Mouse (Mus musculus) bone marrow, adult 2 months (tissue): ENCODE measurements around the gene Nme8. TPM values are rescaled to one million over a fixed set of nuclear protein-coding genes. Genes with fewer than 3 reads are reported as not detected.

Source experiments
- H3K27ac ChIP-seq: fragments of 200-500 bp; 2 replicates; pipeline ENCODE4 v1.5.1; 2012; ENCODE audit warnings: low read depth, mild to moderate bottlenecking, control low read depth, inconsistent platforms, low read length; ENCODE audit not compliant: control insufficient read depth, poor library complexity, insufficient read depth
- H3K4me1 ChIP-seq: fragments of 200-500 bp; 2 replicates; pipeline ENCODE4 v1.6.1; 2011; ENCODE audit warnings: low read length; ENCODE audit not compliant: control insufficient read depth, insufficient read depth
- H3K4me3 ChIP-seq: fragments of 200-500 bp; replicated peaks from 2 replicates; pipeline ENCODE3; 2011; ENCODE audit warnings: mild to moderate bottlenecking, low read depth, low read length, control low read depth; ENCODE audit not compliant: control insufficient read depth
- CTCF ChIP-seq: fragments of 200-500 bp; IDR thresholded peaks from 2 replicates; pipeline ENCODE4 v1.5.1; 2011; ENCODE audit warnings: low read length, control low read depth; ENCODE audit not compliant: control insufficient read depth, insufficient read depth
- POLR2A ChIP-seq: fragments of 200-500 bp; IDR thresholded peaks from 2 replicates; pipeline ENCODE4 v1.6.1; 2011; ENCODE audit warnings: low read depth, mild to moderate bottlenecking, control low read depth, low read length, borderline replicate concordance; ENCODE audit not compliant: control insufficient read depth
- WGBS: fragments of 180-500 bp; shearing (Covaris S2); methylation state at CpG from one replicate; pipeline ENCODE4 v1.1.7; 2018; 5-methylcytosine and 5-hydroxymethylcytosine counted together
- polyA plus RNA-seq: library from polyadenylated mRNA; stranded (reverse); fragments of >200 nt; gene quantifications from 2 replicates; pipeline ENCODE4 v1.2.4, GENCODE M21; 2011; ENCODE audit warnings: low replicate concordance; ENCODE audit not compliant: missing spikeins, insufficient read depth, insufficient read length

Nme8 gene
- not detected in 2 replicates for polyA plus RNA-seq

- 49% methylated on average over 7 of the region's 7 CpGs for WGBS
- TF ChIP-seq CTCF (no peak), POLR2A (no peak)
- no peaks in the 10 kb centered on the region; the same call in 1 of the 2 replicates for H3K4me1 ChIP-seq
- no peak within 1 kb of the TSS for H3K27ac ChIP-seq
- H3K4me3 ChIP-seq = no peak within 1 kb of the TSS
These were observed at the start of gene Nme8 for GRCm38 (mm10) chr13:19697790-19698189. TSS of gene Nme8 (minus strand) at chr13:19697794.

GRCm38 (mm10) chr13:19745741-19746140, 48.1 kb upstream of the Nme8 start:
- no peaks in the 10 kb centered on the region for H3K4me1 ChIP-seq
- WGBS = 59% methylated on average over 2 of the region's 2 CpGs
- no peak overlapping the region for H3K4me3 ChIP-seq
- H3K27ac ChIP-seq = no peak overlapping the region
- no peak for TF ChIP-seq CTCF
- no peak for TF ChIP-seq POLR2A

- no peaks in the 10 kb centered on the region for H3K4me1 ChIP-seq
- H3K27ac ChIP-seq = no peak overlapping the region
- WGBS = 80% methylated on average over 5 of the region's 5 CpGs
- TF ChIP-seq POLR2A (no peak), CTCF (no peak)
- H3K4me3 ChIP-seq = no peak overlapping the region
These were observed 46.9 kb upstream of the Nme8 start for GRCm38 (mm10) chr13:19744536-19744935.

- WGBS = 84% methylated on average over 5 of the region's 5 CpGs
- Histone ChIP-seq H3K4me3 (no peak overlapping the region), H3K27ac (no peak overlapping the region), H3K4me1 (no peaks in the 10 kb centered on the region; the same call in 1 of the 2 replicates)
- TF ChIP-seq CTCF = no peak
- no peak for TF ChIP-seq POLR2A
These were observed 37.0 kb upstream of the Nme8 start for GRCm38 (mm10) chr13:19734597-19734996.

- no peak overlapping the region for H3K4me3 ChIP-seq
- 10% methylated on average over 2 of the region's 2 CpGs for WGBS
- TF ChIP-seq POLR2A = no peak
- no peak for TF ChIP-seq CTCF
- H3K4me1 ChIP-seq = no peaks in the 10 kb centered on the region; the same call in 1 of the 2 replicates
- no peak overlapping the region for H3K27ac ChIP-seq
These were observed 33.2 kb upstream of the Nme8 start for GRCm38 (mm10) chr13:19730826-19731225.

- Histone ChIP-seq H3K4me3 (no peak overlapping the region), H3K27ac (no peak overlapping the region), H3K4me1 (no peaks in the 10 kb centered on the region)
- TF ChIP-seq CTCF (no peak), POLR2A (no peak)
- 2% methylated on average over 5 of the region's 5 CpGs for WGBS
These were observed 21.4 kb upstream of the Nme8 start for GRCm38 (mm10) chr13:19718954-19719353.

- no peak for TF ChIP-seq POLR2A
- no peak for TF ChIP-seq CTCF
- Histone ChIP-seq H3K4me3 (no peak overlapping the region), H3K4me1 (no peaks in the 10 kb centered on the region), H3K27ac (no peak overlapping the region)
- WGBS = 87% methylated on average over 2 of the region's 2 CpGs
These were observed 19.6 kb upstream of the Nme8 start for GRCm38 (mm10) chr13:19717201-19717600.

GRCm38 (mm10) chr13:19703806-19704205, 6.2 kb upstream of the Nme8 start:
- Histone ChIP-seq H3K4me3 (no peak overlapping the region), H3K4me1 (no peaks in the 10 kb centered on the region; the same call in 1 of the 2 replicates), H3K27ac (no peak overlapping the region)
- WGBS = 52% methylated on average over 4 of the region's 4 CpGs
- TF ChIP-seq CTCF = no peak
- TF ChIP-seq POLR2A = no peak
